Mouse (Mus musculus): Measurements from ENCODE around the gene Dtx1. TPM values are rescaled to one million over a fixed set of nuclear protein-coding genes. Genes with fewer than 3 reads are reported as not detected.

Gene Dtx1
- polyA plus RNA-seq, 1 experiment from 2014 or later, result 3.6 TPM

GRCm38 (mm10) chr5:120698801-120699391, 12.8 kb downstream of the Dtx1 start:
- Histone ChIP-seq H3K36me3 (ENCODE audit: control insufficient read depth, insufficient read depth, low read length) (no peaks in the 10 kb centered on the region), H3K9me3 (replicated peaks; ENCODE audit: control insufficient read depth, low read length) (no peaks in the 10 kb centered on the region), H3K4me3 (replicated peaks; ENCODE audit: low read length) (no peak overlapping the region), H3K27ac (ENCODE audit: low read length) (no peak overlapping the region), H3K4me2 (ENCODE audit: low read depth, low read length) (no peak overlapping the region), H3K9ac (ENCODE audit: low read length) (no peak overlapping the region), H3K27me3 (ENCODE audit: control insufficient read depth, insufficient read depth, low read length) (peaks cover 27% of the 10 kb centered on the region), H3K4me1 (ENCODE audit: control insufficient read depth, insufficient read depth, low read length) (no peaks in the 10 kb centered on the region)
- WGBS, result 48% methylated on average over 16 of the region's 16 CpGs
- no peak for ATAC-seq (ENCODE audit: insufficient read depth, low FRiP score)

- WGBS, result 64% methylated on average over 3 of the region's 3 CpGs
- H3K9me3 ChIP-seq (replicated peaks; ENCODE audit: control insufficient read depth, low read length), result no peaks in the 10 kb centered on the region
- H3K4me2 ChIP-seq (ENCODE audit: low read depth, low read length), result no peak overlapping the region
- H3K9ac ChIP-seq (ENCODE audit: low read length), result no peak overlapping the region
- H3K4me3 ChIP-seq (replicated peaks; ENCODE audit: low read length), result no peak overlapping the region
- H3K36me3 ChIP-seq (ENCODE audit: control insufficient read depth, insufficient read depth, low read length), result no peaks in the 10 kb centered on the region
- H3K27ac ChIP-seq (ENCODE audit: low read length), result no peak overlapping the region
- H3K4me1 ChIP-seq (ENCODE audit: control insufficient read depth, insufficient read depth, low read length), result no peaks in the 10 kb centered on the region
- peaks cover 34% of the 10 kb centered on the region for H3K27me3 ChIP-seq (ENCODE audit: control insufficient read depth, insufficient read depth, low read length)
- ATAC-seq (ENCODE audit: insufficient read depth, low FRiP score), result no peak
Measured at GRCm38 (mm10) chr5:120698181-120698580, 13.5 kb downstream of the Dtx1 start.

- Histone ChIP-seq H3K9ac (ENCODE audit: low read length) (no peak overlapping the region), H3K27me3 (ENCODE audit: control insufficient read depth, insufficient read depth, low read length) (peaks cover 39% of the 10 kb centered on the region), H3K4me1 (ENCODE audit: control insufficient read depth, insufficient read depth, low read length) (no peaks in the 10 kb centered on the region), H3K4me3 (replicated peaks; ENCODE audit: low read length) (no peak overlapping the region), H3K4me2 (ENCODE audit: low read depth, low read length) (no peak overlapping the region), H3K36me3 (ENCODE audit: control insufficient read depth, insufficient read depth, low read length) (no peaks in the 10 kb centered on the region), H3K9me3 (replicated peaks; ENCODE audit: control insufficient read depth, low read length) (no peaks in the 10 kb centered on the region), H3K27ac (ENCODE audit: low read length) (no peak overlapping the region)
- WGBS, result 69% methylated on average over 4 of the region's 4 CpGs
- no peak for ATAC-seq (ENCODE audit: insufficient read depth, low FRiP score)
Measured at GRCm38 (mm10) chr5:120696865-120697264, 14.9 kb downstream of the Dtx1 start.

GRCm38 (mm10) chr5:120696057-120696743, 15.5 kb downstream of the Dtx1 start:
- Histone ChIP-seq H3K27me3 (ENCODE audit: control insufficient read depth, insufficient read depth, low read length) (peaks cover 39% of the 10 kb centered on the region), H3K4me2 (ENCODE audit: low read depth, low read length) (no peak overlapping the region), H3K4me3 (replicated peaks; ENCODE audit: low read length) (no peak overlapping the region), H3K27ac (ENCODE audit: low read length) (no peak overlapping the region), H3K9ac (ENCODE audit: low read length) (no peak overlapping the region), H3K4me1 (ENCODE audit: control insufficient read depth, insufficient read depth, low read length) (no peaks in the 10 kb centered on the region), H3K9me3 (replicated peaks; ENCODE audit: control insufficient read depth, low read length) (no peaks in the 10 kb centered on the region), H3K36me3 (ENCODE audit: control insufficient read depth, insufficient read depth, low read length) (no peaks in the 10 kb centered on the region)
- ATAC-seq (ENCODE audit: insufficient read depth, low FRiP score), result no peak
- 70% methylated on average over 16 of the region's 16 CpGs for WGBS

- Histone ChIP-seq H3K9ac (ENCODE audit: low read length) (no peak overlapping the region), H3K27ac (ENCODE audit: low read length) (no peak overlapping the region), H3K36me3 (ENCODE audit: control insufficient read depth, insufficient read depth, low read length) (no peaks in the 10 kb centered on the region), H3K4me3 (replicated peaks; ENCODE audit: low read length) (no peak overlapping the region), H3K4me1 (ENCODE audit: control insufficient read depth, insufficient read depth, low read length) (no peaks in the 10 kb centered on the region), H3K4me2 (ENCODE audit: low read depth, low read length) (no peak overlapping the region), H3K27me3 (ENCODE audit: control insufficient read depth, insufficient read depth, low read length) (peaks cover 39% of the 10 kb centered on the region), H3K9me3 (replicated peaks; ENCODE audit: control insufficient read depth, low read length) (no peaks in the 10 kb centered on the region)
- 17% methylated on average over 41 of the region's 41 CpGs for WGBS
- no peak for ATAC-seq (ENCODE audit: insufficient read depth, low FRiP score)
Measured at GRCm38 (mm10) chr5:120694695-120695074, 17.0 kb downstream of the Dtx1 start.

- Histone ChIP-seq H3K4me1 (ENCODE audit: control insufficient read depth, insufficient read depth, low read length) (no peaks in the 10 kb centered on the region), H3K4me3 (replicated peaks; ENCODE audit: low read length) (no peak overlapping the region), H3K9ac (ENCODE audit: low read length) (no peak overlapping the region), H3K27me3 (ENCODE audit: control insufficient read depth, insufficient read depth, low read length) (peaks cover 39% of the 10 kb centered on the region), H3K36me3 (ENCODE audit: control insufficient read depth, insufficient read depth, low read length) (no peaks in the 10 kb centered on the region), H3K4me2 (ENCODE audit: low read depth, low read length) (no peak overlapping the region), H3K27ac (ENCODE audit: low read length) (no peak overlapping the region), H3K9me3 (replicated peaks; ENCODE audit: control insufficient read depth, low read length) (no peaks in the 10 kb centered on the region)
- ATAC-seq (ENCODE audit: insufficient read depth, low FRiP score), result no peak
- WGBS, result 25% methylated on average over 37 of the region's 38 CpGs
Measured at GRCm38 (mm10) chr5:120693931-120694694, 17.6 kb downstream of the Dtx1 start.

GRCm38 (mm10) chr5:120692034-120692433, 19.7 kb downstream of the Dtx1 start:
- ATAC-seq (ENCODE audit: insufficient read depth, low FRiP score), result no peak
- Histone ChIP-seq H3K27me3 (ENCODE audit: control insufficient read depth, insufficient read depth, low read length) (peaks cover 39% of the 10 kb centered on the region), H3K4me2 (ENCODE audit: low read depth, low read length) (no peak overlapping the region), H3K9ac (ENCODE audit: low read length) (no peak overlapping the region), H3K27ac (ENCODE audit: low read length) (no peak overlapping the region), H3K36me3 (ENCODE audit: control insufficient read depth, insufficient read depth, low read length) (no peaks in the 10 kb centered on the region), H3K4me1 (ENCODE audit: control insufficient read depth, insufficient read depth, low read length) (no peaks in the 10 kb centered on the region), H3K4me3 (replicated peaks; ENCODE audit: low read length) (no peak overlapping the region), H3K9me3 (replicated peaks; ENCODE audit: control insufficient read depth, low read length) (no peaks in the 10 kb centered on the region)
- WGBS, result 75% methylated on average over 19 of the region's 19 CpGs

- H3K36me3 ChIP-seq (ENCODE audit: control insufficient read depth, insufficient read depth, low read length), result no peaks in the 10 kb centered on the region
- H3K27ac ChIP-seq (ENCODE audit: low read length), result no peak overlapping the region
- H3K4me3 ChIP-seq (replicated peaks; ENCODE audit: low read length), result no peak overlapping the region
- H3K9ac ChIP-seq (ENCODE audit: low read length), result no peak overlapping the region
- no peaks in the 10 kb centered on the region for H3K9me3 ChIP-seq (replicated peaks; ENCODE audit: control insufficient read depth, low read length)
- no peak for ATAC-seq (ENCODE audit: insufficient read depth, low FRiP score)
- no peak overlapping the region for H3K4me2 ChIP-seq (ENCODE audit: low read depth, low read length)
- WGBS, result 39% methylated on average over 4 of the region's 4 CpGs
- H3K27me3 ChIP-seq (ENCODE audit: control insufficient read depth, insufficient read depth, low read length), result peaks cover 34% of the 10 kb centered on the region
- no peaks in the 10 kb centered on the region for H3K4me1 ChIP-seq (ENCODE audit: control insufficient read depth, insufficient read depth, low read length)
Measured at GRCm38 (mm10) chr5:120690417-120690816, 21.3 kb downstream of the Dtx1 start.

GRCm38 (mm10) chr5:120688434-120688833, 23.3 kb downstream of the Dtx1 start:
- 21% methylated on average over 4 of the region's 4 CpGs for WGBS
- H3K27ac ChIP-seq (ENCODE audit: low read length), result no peak overlapping the region
- H3K4me2 ChIP-seq (ENCODE audit: low read depth, low read length), result no peak overlapping the region
- no peaks in the 10 kb centered on the region for H3K9me3 ChIP-seq (replicated peaks; ENCODE audit: control insufficient read depth, low read length)
- no peaks in the 10 kb centered on the region for H3K4me1 ChIP-seq (ENCODE audit: control insufficient read depth, insufficient read depth, low read length)
- ATAC-seq (ENCODE audit: insufficient read depth, low FRiP score), result no peak
- no peak overlapping the region for H3K9ac ChIP-seq (ENCODE audit: low read length)
- H3K36me3 ChIP-seq (ENCODE audit: control insufficient read depth, insufficient read depth, low read length), result no peaks in the 10 kb centered on the region
- peaks cover 14% of the 10 kb centered on the region for H3K27me3 ChIP-seq (ENCODE audit: control insufficient read depth, insufficient read depth, low read length)
- H3K4me3 ChIP-seq (replicated peaks; ENCODE audit: low read length), result no peak overlapping the region

Data from stomach, embryonic 16.5 days (tissue).